Mouse (Mus musculus): ENCODE results near the gene Ube2l6.

DNA sequence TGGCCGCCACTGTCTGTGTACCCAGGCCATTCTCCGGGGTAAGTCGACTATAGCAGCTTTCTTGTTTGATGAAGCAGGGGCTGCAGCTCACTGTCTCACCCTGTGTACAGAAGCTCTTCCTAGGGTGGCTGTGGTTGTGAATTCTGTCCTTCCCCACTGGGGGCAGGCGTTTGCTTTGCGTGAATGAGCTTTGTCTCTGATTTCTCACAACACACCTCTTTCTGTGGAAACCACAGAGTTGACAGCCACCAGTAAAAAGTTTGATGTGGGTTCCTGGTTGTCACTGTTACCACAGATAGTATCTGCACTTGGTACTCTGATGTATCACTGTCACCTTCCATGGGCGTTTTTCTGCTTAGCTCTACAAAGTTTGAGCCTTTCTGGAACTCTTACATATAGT lies 19.4 kb upstream of the Ube2l6 start:
- TF ChIP-seq POLR2A (IDR thresholded peaks at IDR 0.05; ENCODE audit: borderline replicate concordance, low read depth, low read length), result no peak
- no peak for TF ChIP-seq CTCF (IDR thresholded peaks at IDR 0.05; ENCODE audit: low read depth, low read length)

Measured in bone marrow macrophage, adult 2 months (primary cell).